8 mouse cellular contexts compared by ENCODE assay signal in genomic region chr8:77610374-77610969, GRCm38 (mm10). TPM values are rescaled to one million over a fixed set of nuclear protein-coding genes. Genes with fewer than 3 reads are reported as not detected.
DNase-seq lines count a peak whose midpoint lies in the region; ATAC-seq and TF ChIP-seq lines count a peak whose summit lies in the region.

TSS of gene Tmem184c (minus strand) at chr8:77610698.

- no peak for TF ChIP-seq CTCF in heart, adult 2 months (IDR thresholded peaks at IDR 0.05)

- ATAC-seq in embryonic facial prominence, embryonic 14.5 days (ENCODE audit: low read depth), result peak; percentile 98
- ATAC-seq in limb, embryonic 13.5 days (ENCODE audit: low FRiP score, low read depth), result peak; percentile 97
- peak; percentile 99 for ATAC-seq in midbrain, embryonic 16.5 days

- H3K27ac ChIP-seq in embryonic facial prominence, embryonic 14.5 days (replicated peaks; ENCODE audit: low read depth, low read length), result peak within 1 kb of the TSS; percentile 42; the same call in 1 of the 2 replicates
- peak within 1 kb of the TSS; percentile 24; the same call in 1 of the 2 replicates for H3K27ac ChIP-seq in heart, adult 2 months
- peak within 1 kb of the TSS; percentile 17; the same call in 1 of the 2 replicates for H3K27ac ChIP-seq in limb, embryonic 13.5 days
- H3K27ac ChIP-seq in midbrain, embryonic 16.5 days (ENCODE audit: low read length), result peak within 1 kb of the TSS; percentile 79

- intact Hi-C loops in heart, adult 2 months (cut with DNase I), result loop anchor here (10.0 kb wide), 1 partner anchor 196 kb away; no protein-coding TSS in a partner anchor

- 0 out of 2 replicates have a peak, but pooled peaks have one; percentile 35 for TF ChIP-seq EP300 in heart, adult 2 months (IDR thresholded peaks at IDR 0.05; ENCODE audit: insufficient read depth, low read depth, low read length)

- 0 out of 2 replicates have a peak, but pooled peaks cover 3% of the 10 kb centered on the region for H3K9me3 ChIP-seq in embryonic facial prominence, embryonic 14.5 days (ENCODE audit: control insufficient read depth, low read length)
- no peaks in the 10 kb centered on the region for H3K9me3 ChIP-seq in limb, embryonic 13.5 days
- H3K9me3 ChIP-seq in midbrain, embryonic 16.5 days (replicated peaks; ENCODE audit: control insufficient read depth, low read length, poor library complexity, severe bottlenecking), result no peaks in the 10 kb centered on the region

- peak within 1 kb of the TSS; percentile 70 for H3K9ac ChIP-seq in embryonic facial prominence, embryonic 14.5 days (ENCODE audit: low read depth, low read length)
- peak within 1 kb of the TSS; percentile 78 for H3K9ac ChIP-seq in heart, adult 2 months (ENCODE audit: low read depth, low read length)
- peak within 1 kb of the TSS; percentile 71 for H3K9ac ChIP-seq in limb, embryonic 13.5 days
- peak within 1 kb of the TSS; percentile 74 for H3K9ac ChIP-seq in midbrain, embryonic 16.5 days (ENCODE audit: low read depth, low read length)

- DNase-seq in 3134 (ENCODE audit: extremely low read depth, insufficient read length, low spot score), result peak; percentile 91
- DNase-seq in adrenal gland, postnatal 4 days (ENCODE audit: low spot score in 2 of 2), result peak; percentile 86 to 91
- DNase-seq in embryonic facial prominence, embryonic 14.5 days (ENCODE audit: low spot score), result peak; percentile 98
- peak; percentile 97 to 98 for DNase-seq in heart, adult 2 months
- peak; percentile 97 to 99 for DNase-seq in kidney, adult 8-10 months
- DNase-seq in spleen, postnatal 10 days (ENCODE audit: low spot score in 2 of 2), result peak; percentile 94 to 95

- H3K4me3 ChIP-seq in embryonic facial prominence, embryonic 14.5 days (ENCODE audit: low read depth, low read length), result peak within 1 kb of the TSS; percentile 74
- peak within 1 kb of the TSS; percentile 69 for H3K4me3 ChIP-seq in heart, adult 2 months
- peak within 1 kb of the TSS; percentile 79 for H3K4me3 ChIP-seq in limb, embryonic 13.5 days
- H3K4me3 ChIP-seq in midbrain, embryonic 16.5 days (ENCODE audit: low read depth, low read length), result peak within 1 kb of the TSS; percentile 71

- H3K27me3 ChIP-seq in embryonic facial prominence, embryonic 14.5 days (replicated peaks; ENCODE audit: control insufficient read depth, insufficient read depth, low read length), result no peaks in the 10 kb centered on the region
- no peaks in the 10 kb centered on the region for H3K27me3 ChIP-seq in heart, adult 2 months (ENCODE audit: control insufficient read depth, insufficient read depth, low read length)
- no peaks in the 10 kb centered on the region for H3K27me3 ChIP-seq in limb, embryonic 13.5 days
- H3K27me3 ChIP-seq in midbrain, embryonic 16.5 days (ENCODE audit: control insufficient read depth, insufficient read depth, low read depth, low read length), result no peaks in the 10 kb centered on the region

- H3K36me3 ChIP-seq in embryonic facial prominence, embryonic 14.5 days (ENCODE audit: control insufficient read depth, insufficient read depth, low read length), result no peaks in the 10 kb centered on the region
- no peaks in the 10 kb centered on the region; the same call in none of the 2 replicates for H3K36me3 ChIP-seq in heart, adult 2 months (ENCODE audit: control insufficient read depth, insufficient read depth, low read length)
- H3K36me3 ChIP-seq in limb, embryonic 13.5 days, result peaks cover 4% of the 10 kb centered on the region
- H3K36me3 ChIP-seq in midbrain, embryonic 16.5 days (ENCODE audit: control insufficient read depth, insufficient read depth, low read length), result peaks cover 1% of the 10 kb centered on the region; the same call in 1 of the 2 replicates

- under 1% methylated on average over 36 of the region's 36 CpGs for WGBS in embryonic facial prominence, embryonic 14.5 days
- under 1% methylated on average over 36 of the region's 36 CpGs for WGBS in heart, adult 2 months
- WGBS in limb, embryonic 13.5 days, result under 1% methylated on average over 36 of the region's 36 CpGs
- WGBS in midbrain, embryonic 16.5 days, result under 1% methylated on average over 36 of the region's 36 CpGs

- H3K4me2 ChIP-seq in embryonic facial prominence, embryonic 14.5 days (ENCODE audit: low read depth, low read length), result peak within 1 kb of the TSS; percentile 60
- peak within 1 kb of the TSS; percentile 68 for H3K4me2 ChIP-seq in limb, embryonic 13.5 days (replicated peaks)
- H3K4me2 ChIP-seq in midbrain, embryonic 16.5 days (ENCODE audit: low read length), result peak within 1 kb of the TSS; percentile 83

- no peaks in the 10 kb centered on the region for H3K79me2 ChIP-seq in heart, adult 2 months (replicated peaks; ENCODE audit: control insufficient read depth, insufficient read depth, low read length)

- H3K4me1 ChIP-seq in embryonic facial prominence, embryonic 14.5 days (ENCODE audit: control insufficient read depth, insufficient read depth, low read length), result peaks cover 8% of the 10 kb centered on the region
- H3K4me1 ChIP-seq in heart, adult 2 months (ENCODE audit: control insufficient read depth, insufficient read depth, low read length), result no peaks in the 10 kb centered on the region
- peaks cover 9% of the 10 kb centered on the region for H3K4me1 ChIP-seq in limb, embryonic 13.5 days
- H3K4me1 ChIP-seq in midbrain, embryonic 16.5 days (ENCODE audit: control insufficient read depth, insufficient read depth, low read length), result peaks cover 18% of the 10 kb centered on the region

- TF ChIP-seq POLR2A in heart, adult 2 months (IDR thresholded peaks at IDR 0.05; ENCODE audit: insufficient read depth, low read depth, low read length), result peak; percentile 67

RNA-seq across cellular contexts. Expression of gene Tmem184c, which starts in this region (rescaled TPM):
- total RNA-seq in adrenal gland, postnatal 4 days (2021), result 10 to 100 TPM; 27.3 to 28.4 TPM
- polyA plus RNA-seq in embryonic facial prominence, embryonic 14.5 days (2014; fragmentation: Nextera tagmentation; extraction: Ambion mirVana), result 33.2 and 35.2 TPM in 2 replicates
- total RNA-seq in heart, adult 2 months (2021), result 10 to 100 TPM; 11.0 to 11.1 TPM
- 7.4 and 10.7 TPM in 2 replicates for polyA plus RNA-seq in heart, adult 2 months (2012; rRNA removed)
- polyA plus RNA-seq in limb, embryonic 13.5 days (2015; fragmentation: Nextera tagmentation; extraction: Ambion mirVana), result 39.5 and 41.0 TPM in 2 replicates
- 71.1 and 71.8 TPM in 2 replicates for polyA plus RNA-seq in midbrain, embryonic 16.5 days (2015; fragmentation: Nextera tagmentation; extraction: Ambion mirVana)

Comparison
In these comparisons a context has a peak if more than half of its experiments do, and no peak if none do; other contexts are left out.
1. Peak in every context shown above with its lines: DNase-seq, ATAC-seq, H3K4me3 ChIP-seq and H3K27ac ChIP-seq.
2. H3K27ac ChIP-seq: peak in every context shown above with its lines; median percentile 79 in midbrain, embryonic 16.5 days; 42 in embryonic facial prominence, embryonic 14.5 days; 24 in heart, adult 2 months; 17 in limb, embryonic 13.5 days.